Mouse (Mus musculus): Measurements from ENCODE around the gene Olfr159.

Olfr159 gene

DNA sequence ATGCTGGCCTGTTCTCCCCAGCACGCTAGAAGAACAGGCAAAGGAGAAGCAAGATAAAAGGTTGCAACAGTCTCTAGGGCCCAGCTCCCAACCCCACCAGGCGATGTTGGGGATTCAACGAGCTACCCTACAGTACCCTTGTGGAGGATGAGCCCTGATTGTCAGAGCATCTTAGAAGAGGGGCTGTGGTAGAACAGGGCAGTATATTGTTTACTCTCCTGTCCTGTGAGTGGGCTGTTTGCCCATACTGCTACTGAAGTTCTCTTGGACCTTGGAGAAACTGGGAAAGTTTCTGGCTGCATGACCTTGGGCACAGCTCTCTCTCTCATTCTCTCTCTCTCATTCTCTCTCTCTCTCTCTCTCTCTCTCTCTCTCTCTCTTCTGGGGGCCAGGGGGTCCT is 41.7 kb downstream of the Olfr159 start:
- no peak for DNase-seq

DNA sequence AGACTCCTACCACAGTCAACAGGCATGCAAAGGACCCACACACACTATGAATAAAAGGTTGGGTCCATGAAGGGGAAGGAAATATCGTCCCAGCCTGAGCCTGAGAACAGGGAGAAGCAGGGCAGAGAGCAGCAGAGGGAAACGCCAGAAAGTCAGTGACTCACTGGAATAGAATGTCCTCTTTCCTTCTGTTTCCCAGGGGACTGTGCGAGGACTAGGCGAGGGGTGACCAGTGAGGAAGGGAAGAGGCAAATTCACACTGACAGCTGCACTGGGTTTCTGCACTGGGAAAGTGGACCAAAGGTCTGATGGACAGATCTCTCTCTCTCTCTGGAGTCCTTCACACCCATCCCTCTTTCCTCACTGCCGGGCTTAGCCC is 42.2 kb downstream of the Olfr159 start:
- peak; percentile 70 for DNase-seq

DNA sequence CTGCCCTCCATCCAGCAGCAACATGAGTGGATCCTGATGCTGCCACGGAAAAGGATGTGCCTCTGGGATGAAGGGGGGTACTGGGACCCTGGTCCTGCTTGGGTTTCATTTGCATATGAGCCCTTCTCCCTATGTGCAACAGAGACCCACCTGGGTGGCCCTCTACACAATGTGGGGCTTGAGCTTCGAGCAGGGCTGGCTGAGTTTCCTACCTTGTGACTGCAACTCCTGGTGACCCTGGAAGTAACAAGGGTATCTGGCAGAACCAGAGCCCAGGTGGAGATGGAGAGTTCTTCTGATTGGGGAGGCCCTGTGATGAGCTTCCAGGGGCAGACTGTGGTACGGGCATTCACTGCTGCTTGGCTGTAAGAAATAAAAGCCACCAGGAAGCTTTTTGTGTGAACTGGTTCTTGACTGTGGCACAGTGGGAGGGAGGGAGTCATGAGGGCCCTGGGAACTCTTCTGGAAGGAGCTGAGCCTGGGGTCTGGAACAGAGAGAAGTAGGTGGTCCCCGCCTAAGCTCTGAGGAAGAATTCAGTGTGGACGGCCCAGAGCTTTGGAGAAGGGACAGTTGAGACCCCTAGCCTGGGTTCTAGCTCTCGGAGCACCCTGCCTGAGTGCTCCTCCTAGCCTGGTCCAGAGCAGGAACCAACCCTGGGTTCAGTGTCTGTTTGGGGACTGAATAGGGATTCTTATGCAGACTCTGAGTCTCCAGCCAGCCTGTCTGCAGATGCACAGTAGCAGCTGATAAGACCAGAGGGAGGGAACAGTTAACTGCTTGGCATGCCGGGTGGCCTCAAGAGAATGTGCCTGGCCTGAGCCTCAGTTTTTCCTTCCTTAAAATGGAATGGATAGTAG is 42.9 kb downstream of the Olfr159 start:
- DNase-seq = no peak

DNA sequence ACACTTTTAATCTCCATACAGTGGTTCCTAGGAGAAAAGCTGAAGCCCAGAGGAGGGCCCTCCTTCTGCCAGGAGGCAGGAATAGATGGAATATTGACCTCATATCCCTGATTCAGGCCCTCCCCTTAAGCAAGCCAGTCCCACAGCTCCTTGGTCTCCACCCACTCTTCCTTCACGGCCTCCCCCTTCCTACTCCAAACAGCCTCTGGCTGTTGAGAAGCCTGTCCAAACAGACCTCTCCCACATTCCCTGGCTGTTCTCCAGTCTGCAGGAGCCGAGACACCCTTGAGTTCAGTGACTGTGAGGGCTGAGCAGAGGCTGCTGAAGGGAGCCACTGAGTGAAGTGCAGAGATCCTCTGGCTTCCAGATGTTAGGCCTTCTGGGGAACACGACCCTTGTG is 43.8 kb downstream of the Olfr159 start, which contains the start of gene Hrct1:
Hrct1 (plus strand) TSS at position 194 of the 400 bp plus-strand sequence.
- DNase-seq = peak; percentile 85

DNA sequence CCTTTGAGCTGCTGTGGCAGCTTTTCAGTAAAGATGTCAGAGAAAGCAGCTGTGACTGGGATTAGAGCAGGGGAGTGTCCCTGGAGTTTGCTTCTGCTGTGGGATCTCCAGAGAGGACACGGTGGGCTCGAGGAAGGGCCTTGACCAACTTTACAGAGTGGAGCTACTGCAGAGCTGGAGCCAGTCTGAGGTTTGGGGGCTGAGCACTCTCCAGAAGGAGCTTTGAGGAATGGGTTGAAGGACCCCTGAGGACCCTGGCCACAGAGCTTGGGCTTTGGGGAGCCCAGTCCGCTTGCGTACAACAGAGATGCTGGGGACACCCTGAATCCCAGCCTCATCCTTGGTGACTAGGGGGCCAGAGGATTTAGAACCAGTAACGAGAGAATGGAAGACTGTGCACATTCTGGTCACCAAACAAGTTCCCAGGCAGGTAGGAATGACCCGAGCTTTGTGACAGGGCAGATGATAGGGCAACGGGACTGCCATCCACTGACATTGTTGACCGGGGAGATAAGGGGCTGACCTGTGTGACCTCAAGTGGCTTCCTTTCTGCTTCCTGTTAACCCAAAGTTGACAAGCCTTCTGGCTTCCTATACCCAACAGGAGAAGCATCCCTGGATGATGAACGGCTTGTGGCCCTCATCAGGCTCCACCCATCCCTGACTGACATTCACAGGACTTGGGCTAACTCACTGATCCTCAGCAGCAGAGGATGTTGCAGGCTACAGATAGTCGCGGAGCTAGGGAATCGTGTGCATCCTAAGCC is 44.4 kb downstream of the Olfr159 start:
- no peak for DNase-seq

DNA sequence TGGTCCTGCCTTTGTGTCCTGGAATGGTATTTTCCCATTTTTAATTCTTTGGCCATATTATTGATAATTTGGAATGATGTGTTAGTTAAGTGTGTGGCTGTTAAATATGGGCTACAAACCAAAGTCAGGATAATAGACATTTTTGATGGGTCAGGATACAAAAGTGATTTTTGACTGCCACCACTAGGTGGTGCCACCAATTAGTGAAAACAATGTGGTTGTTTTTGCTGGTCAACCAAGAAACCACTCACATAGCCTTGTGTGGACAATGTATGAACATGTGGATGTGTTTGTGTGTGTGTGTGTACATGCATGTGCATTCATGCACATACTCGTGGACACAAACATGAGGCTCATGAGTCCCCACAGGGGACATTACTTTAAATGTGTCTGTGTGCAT is 46.0 kb downstream of the Olfr159 start:
- no peak for DNase-seq

DNA sequence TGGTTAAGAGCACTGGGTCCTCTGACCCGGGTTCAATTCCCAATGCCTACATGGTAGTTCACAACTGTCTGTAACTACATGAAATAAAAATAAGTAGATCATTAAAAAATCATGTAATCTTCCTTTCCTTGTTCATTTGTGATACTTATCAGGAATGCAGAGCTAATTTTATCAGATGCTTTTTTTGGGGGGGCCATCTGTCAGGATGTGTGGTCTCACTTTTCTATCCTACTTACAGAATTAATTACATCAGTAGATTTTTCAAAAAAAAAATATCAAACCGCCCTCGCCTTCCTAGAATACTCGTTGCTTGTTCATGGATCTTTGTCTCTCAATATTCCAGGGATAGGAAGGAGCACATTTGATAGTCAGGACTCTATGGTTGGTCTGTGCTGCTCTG is 48.6 kb downstream of the Olfr159 start:
- no peak for DNase-seq

DNA sequence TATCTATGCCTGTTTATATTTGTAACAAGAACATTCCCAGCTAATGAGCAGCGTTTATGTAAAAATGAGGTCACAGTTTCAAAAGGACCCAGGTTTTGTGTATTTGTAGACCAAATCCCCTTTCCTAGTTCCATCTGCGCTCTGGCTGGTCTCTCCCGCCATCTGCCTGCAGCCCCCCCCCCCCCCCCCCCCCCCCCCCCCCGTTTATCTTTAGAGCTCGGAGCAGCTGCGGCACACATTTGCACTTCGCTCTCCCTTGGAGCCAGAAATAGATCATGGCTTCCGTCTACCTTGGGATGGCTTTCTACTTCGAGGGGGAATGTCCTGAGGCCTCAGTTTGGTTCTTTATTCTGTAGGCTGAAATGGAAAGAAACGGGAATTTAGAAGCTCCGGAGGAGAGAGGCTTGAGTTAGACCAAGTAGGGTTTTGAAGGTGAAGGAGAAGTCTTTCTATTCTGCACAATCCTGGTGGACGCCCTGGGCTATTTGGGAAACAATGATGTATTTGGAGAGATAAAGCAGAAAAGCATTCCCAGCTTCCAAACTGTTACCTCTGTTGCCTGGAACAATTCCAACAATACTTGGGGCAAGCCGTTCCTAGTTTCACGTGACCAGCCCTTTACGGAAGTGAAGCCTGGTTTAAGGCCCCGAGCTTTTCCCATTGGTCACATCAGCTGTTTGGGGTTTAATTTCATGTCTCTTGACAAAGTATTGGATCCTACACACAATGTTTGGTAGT is 50.1 kb downstream of the Olfr159 start:
- no peak for DNase-seq
